Mouse (Mus musculus) v-Abl transformed pro-B cells (cell line): ENCODE data around the gene Aldh1l1.

Experiments
- in situ Hi-C, 2 experiments: fragments of 400-800 bp; cut with MboI; formaldehyde crosslinking; loops; one replicate each; pipeline ENCODE4 v1.15.1; 2025; ENCODE audit not compliant: unreplicated experiment in 2 of 2

The Aldh1l1 gene

GRCm38 (mm10) chr6:90569736-90570383 lies 83.6 kb downstream of the Aldh1l1 start:
- in situ Hi-C loops, result loop anchor here in 1 of 2 experiments (10.0 to 25.0 kb wide), 2 partner anchors 885 to 1608 kb away; no protein-coding TSS in a partner anchor

GRCm38 (mm10) chr6:90570392-90570791 lies 84.2 kb downstream of the Aldh1l1 start:
- in situ Hi-C loops, result loop anchor here in 1 of 2 experiments (10.0 to 25.0 kb wide), 2 partner anchors 886 to 1608 kb away; no protein-coding TSS in a partner anchor

DNA sequence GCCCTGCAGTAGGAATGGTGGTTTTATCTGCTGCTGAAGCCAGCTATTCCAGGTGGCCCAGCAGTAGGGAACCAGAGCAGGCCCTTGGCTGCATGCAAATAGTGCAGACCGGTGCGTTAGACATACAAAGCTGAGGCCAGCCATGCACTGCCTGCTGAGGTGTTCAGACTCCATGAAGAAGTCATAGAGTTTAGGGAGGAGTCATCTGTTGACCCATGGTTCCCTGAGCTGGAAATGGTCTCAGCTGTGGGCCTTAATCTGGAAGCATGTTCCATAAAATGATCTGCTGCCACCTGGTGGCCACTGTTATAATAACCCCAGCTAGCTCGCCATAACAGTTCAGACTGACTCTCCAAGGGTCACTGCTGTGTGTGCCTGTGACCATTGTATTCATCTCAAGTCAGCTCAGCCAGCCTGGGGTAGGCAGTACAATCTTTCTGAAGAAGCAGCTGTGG lies 89.1 kb downstream of the Aldh1l1 start:
- in situ Hi-C loops, result loop anchor here in 1 of 2 experiments (10.0 kb wide), 1 partner anchor 890 kb away; no protein-coding TSS in a partner anchor

GRCm38 (mm10) chr6:90578174-90578573 lies 91.9 kb downstream of the Aldh1l1 start:
- in situ Hi-C loops, result loop anchor here in 1 of 2 experiments (10.0 kb wide), 1 partner anchor 893 kb away; no protein-coding TSS in a partner anchor

GRCm38 (mm10) chr6:90582331-90582730 lies 96.1 kb downstream of the Aldh1l1 start:
- in situ Hi-C loops, result no loop called here

- in situ Hi-C loops, result no loop called here
Observed at GRCm38 (mm10) chr6:90588113-90588512, 101.9 kb downstream of the Aldh1l1 start.

DNA sequence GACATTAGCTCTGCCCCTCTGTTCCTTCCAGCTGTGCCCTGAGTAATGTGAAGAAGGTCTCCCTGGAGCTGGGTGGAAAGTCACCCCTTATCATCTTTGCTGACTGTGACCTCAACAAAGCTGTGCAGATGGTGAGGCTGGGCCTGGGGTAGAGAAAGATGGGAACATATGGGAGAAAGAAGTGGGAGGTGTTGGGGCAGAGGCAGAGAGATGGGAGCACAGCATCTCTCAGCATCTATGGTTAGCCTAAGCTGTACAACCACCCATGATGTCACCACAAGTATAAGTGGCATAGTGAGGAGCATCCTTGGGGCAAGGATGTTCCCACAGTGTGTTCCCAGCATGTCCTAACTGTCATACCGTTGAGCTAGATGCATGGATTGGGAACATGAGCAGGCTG lies 104.5 kb downstream of the Aldh1l1 start:
- in situ Hi-C loops, result no loop called here

GRCm38 (mm10) chr6:90594972-90595371 lies 108.7 kb downstream of the Aldh1l1 start:
- in situ Hi-C loops, result no loop called here

DNA sequence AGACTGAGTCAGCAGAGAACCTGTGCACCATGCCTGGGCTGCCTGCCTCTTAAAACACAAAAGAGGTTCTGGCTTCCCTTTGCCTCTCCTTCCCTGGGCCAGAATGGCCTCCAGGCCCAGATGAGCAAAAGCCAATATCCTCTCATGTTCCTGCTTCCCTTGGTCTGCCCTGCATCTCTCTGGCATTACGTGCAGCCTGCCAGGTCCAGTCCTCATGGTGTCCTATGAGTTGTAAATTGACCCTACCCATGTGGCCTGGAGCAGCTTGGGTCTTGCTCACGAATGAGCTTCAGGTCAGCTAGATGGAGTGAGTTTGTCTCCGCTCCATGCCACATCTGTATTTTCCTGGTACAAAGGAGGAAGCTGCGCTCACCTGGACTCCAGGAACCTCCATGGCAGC lies 110.8 kb downstream of the Aldh1l1 start:
- in situ Hi-C loops, result no loop called here

DNA sequence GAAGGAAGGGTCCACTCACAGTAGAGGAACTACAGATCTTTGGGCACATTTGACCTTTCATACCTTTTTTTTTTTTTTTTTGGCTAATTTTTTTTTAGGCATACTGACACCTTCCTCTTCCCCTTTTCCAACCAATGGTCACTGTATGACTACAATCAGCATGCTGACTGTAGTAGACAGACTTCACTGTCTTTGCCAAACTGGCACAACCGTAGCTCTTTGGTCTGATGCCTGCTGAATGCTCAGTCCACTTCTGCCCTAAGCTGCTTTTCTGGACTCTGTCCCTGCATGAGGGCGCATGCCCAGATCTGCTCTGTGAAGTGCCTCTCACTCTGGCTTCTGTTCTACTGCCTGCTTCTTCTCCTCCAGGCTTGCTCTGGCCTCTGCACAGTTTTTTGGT lies 111.4 kb downstream of the Aldh1l1 start:
- in situ Hi-C loops, result no loop called here

DNA sequence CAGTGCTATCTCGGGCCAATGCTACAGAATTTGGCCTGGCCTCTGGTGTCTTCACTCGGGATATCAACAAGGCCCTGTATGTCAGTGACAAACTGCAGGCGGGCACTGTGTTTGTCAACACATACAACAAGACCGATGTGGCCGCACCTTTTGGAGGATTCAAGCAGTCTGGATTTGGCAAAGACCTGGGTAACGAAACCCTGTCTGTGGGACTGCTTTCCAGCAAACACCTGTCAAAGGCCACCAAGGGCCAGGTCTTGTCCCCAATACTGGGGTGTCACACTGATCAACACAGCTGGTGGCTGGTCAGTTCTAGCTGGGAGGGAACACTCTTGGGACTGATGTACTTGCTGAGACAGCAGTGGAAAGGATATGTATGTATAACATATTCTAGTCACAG lies 112.0 kb downstream of the Aldh1l1 start:
- in situ Hi-C loops, result no loop called here

DNA sequence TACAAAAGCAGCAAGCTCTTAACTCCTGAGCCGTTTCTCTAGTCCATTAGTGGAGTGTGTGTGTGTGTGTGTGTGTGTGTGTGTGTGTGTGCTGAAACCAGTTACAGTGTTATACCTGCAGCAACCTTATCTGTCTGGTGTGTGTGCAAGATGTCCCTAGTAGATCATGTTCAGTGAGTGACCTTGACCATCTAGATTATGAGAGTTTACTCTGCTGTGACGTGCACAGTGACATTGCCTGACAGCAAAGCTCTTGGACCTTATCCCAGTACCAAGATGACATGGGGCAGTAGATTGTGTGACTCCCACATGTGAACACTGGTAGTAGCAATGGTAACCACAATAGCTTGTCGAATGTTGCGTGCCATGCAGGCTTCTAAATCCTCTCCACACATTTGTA lies 114.1 kb downstream of the Aldh1l1 start:
- in situ Hi-C loops, result loop anchor here (10.0 to 25.0 kb wide), 3 partner anchors 544 to 687 kb away; no protein-coding TSS in a partner anchor

DNA sequence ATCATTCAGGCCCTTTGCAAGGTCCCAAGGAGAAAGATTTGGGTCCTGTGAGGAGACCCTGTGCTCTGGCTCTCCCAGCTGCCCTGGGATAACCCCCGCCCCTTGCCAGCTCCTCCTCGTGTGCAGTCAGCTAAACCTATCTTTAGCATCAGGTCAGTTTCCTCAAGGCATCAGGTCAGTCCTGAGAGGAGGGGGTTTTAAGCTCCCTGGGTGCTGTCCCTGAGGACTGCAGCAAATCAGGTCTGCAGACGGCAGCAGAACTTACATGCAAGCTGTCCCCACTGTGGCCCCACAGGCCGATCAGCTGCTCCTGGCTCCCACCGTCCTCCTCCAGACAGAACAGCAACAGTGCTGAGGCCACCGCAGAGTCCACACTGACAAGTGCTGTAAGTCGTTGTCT lies 115.5 kb downstream of the Aldh1l1 start:
- in situ Hi-C loops, result loop anchor here (10.0 to 25.0 kb wide), 3 partner anchors 543 to 686 kb away; no protein-coding TSS in a partner anchor

- in situ Hi-C loops, result loop anchor here (10.0 to 25.0 kb wide), 3 partner anchors 542 to 685 kb away; no protein-coding TSS in a partner anchor
Observed at GRCm38 (mm10) chr6:90602304-90602703, 116.1 kb downstream of the Aldh1l1 start.

- in situ Hi-C loops, result loop anchor here (10.0 to 25.0 kb wide), 3 partner anchors 542 to 684 kb away; no protein-coding TSS in a partner anchor
Observed at GRCm38 (mm10) chr6:90603126-90603525, 116.9 kb downstream of the Aldh1l1 start.

- in situ Hi-C loops, result loop anchor here (10.0 to 25.0 kb wide), 3 partner anchors 541 to 683 kb away; no protein-coding TSS in a partner anchor
Observed at GRCm38 (mm10) chr6:90604130-90604529, 117.9 kb downstream of the Aldh1l1 start.

DNA sequence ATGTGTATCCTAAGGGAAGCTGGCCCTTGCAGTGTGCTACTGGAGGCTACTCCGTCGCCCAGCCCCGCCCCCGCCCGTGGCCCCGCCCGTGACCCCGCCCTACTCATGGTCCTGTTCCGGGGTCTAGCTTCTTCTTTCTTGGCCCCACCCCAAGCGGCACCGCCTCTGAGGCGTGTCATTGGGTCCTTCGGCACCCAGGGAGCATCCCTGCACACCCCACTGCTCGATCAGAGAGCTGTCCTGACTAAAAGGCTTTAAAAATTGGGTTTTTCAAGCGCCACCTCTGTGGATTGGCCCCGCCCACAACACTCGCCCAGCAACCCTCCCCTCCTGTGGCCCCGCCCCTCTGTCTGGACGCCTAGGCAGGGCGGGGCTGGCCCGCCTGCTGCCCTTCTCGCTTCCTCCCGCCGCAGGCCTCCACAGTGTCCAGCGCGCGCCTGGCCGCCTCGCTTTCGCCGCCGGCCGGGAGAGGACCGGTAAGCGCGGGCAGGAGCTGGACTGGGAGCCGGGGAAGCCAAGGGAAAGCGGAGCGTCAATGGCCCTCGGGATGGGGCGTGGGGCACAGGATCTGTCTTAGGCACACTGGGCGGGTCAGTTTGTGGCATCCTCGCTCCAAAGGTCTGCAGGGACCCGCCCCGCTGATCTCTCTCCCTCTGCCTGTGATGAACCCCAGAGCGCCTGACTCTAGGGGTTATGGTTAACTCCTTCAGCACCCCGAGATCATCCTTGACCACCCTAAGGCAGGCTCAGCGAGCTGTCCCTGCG lies 118.5 kb downstream of the Aldh1l1 start, which contains the start of gene Slc41a3:
Slc41a3 (plus strand) TSS at position 193 of the 765 bp plus-strand sequence.
- in situ Hi-C loops, result loop anchor here (5.0 to 25.0 kb wide), 6 partner anchors 118 to 683 kb away; no protein-coding TSS in a partner anchor

DNA sequence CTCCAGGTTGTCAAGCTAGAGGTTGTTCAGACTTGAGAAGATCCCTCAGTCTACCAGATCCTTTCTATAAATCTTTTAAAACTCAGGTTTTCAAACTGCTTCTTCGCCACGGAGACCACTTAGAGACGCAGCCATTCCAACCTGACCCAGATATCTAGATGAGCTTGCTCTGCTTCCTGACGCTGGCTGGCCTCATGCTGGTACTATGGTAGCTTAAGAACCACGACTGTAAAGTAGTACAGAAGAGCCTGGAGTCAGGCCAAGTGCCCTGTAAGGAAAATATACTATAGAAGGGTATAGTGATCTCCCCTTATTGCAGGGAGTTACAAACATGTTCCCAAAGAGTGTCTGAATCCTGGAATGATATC lies 119.1 kb downstream of the Aldh1l1 start:
- in situ Hi-C loops, result loop anchor here (5.0 to 25.0 kb wide), 6 partner anchors 117 to 682 kb away; no protein-coding TSS in a partner anchor

DNA sequence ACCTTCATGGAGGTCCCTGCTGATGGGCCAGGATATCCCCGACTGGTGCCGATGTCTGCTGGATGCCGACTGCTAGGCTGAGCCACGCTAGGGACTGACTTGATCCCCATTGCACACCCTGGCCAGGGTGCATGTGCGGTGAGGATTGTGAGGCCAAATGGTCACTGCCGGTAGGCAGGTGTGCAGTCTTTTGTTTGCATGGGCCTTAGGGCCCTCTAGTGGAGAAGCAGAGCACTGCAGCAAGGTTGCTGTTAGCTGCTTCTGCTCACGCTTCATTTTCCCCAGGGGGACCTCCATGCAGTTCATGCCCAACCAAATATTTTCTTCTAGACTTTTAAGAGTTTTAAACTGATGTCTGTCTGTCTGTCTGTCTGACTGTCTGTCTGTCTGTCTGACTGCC lies 120.3 kb downstream of the Aldh1l1 start:
- in situ Hi-C loops, result loop anchor here (5.0 to 25.0 kb wide), 6 partner anchors 116 to 681 kb away; no protein-coding TSS in a partner anchor

- in situ Hi-C loops, result loop anchor here (5.0 to 25.0 kb wide), 6 partner anchors 115 to 680 kb away; no protein-coding TSS in a partner anchor
Observed at GRCm38 (mm10) chr6:90607196-90607595, 121.0 kb downstream of the Aldh1l1 start.

DNA sequence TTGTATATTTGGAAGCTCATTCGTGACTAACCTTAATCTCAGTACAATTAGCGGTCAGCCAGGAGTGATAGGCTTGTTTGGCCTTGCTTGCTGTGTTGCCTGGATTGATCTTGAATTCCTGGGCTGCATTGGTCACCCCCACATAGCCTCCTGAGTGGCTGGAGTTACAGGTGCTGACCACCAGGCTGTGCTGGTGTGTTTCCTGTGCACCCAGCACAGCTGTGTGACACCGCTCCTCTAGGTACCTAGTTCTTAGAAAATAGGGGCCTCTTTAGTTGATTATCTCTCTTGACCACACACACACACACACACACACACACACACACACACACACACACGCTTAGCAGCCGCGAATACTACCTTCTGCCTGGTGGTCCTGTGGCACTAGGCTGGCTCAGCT lies 122.0 kb downstream of the Aldh1l1 start:
- in situ Hi-C loops, result loop anchor here (5.0 to 25.0 kb wide), 6 partner anchors 114 to 679 kb away; no protein-coding TSS in a partner anchor
